Mouse (Mus musculus) R1 (cell line): ENCODE data around the gene Syna.

Experiments
- DNase-seq: peaks from one replicate; pipeline ENCODE4 v3.0.0-alpha.2; 2018; ENCODE audit warnings: low read depth, low spot score

Syna gene

DNA sequence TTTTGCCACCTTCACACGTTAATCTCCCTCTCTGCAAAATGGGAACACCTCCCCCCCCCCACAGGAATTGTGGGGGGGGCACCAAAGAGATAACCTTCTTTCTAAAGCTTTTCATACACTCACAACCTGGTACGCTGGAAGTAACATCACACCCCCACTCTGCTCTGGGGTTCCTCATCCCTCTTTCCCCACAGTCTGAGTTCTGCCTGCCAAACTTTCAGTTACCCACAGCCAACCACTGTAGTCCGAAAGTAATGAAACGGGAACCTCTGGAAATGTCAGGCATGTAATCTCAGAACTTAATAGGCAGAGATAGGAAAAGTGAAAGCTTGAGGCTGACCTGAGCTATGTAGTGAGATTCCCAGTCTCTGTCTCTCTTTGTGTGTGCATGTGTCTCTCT, 7.5 kb upstream of the Syna start:
- DNase-seq, result no peak

- no peak for DNase-seq
Measured at GRCm38 (mm10) chr5:134565696-134566095, 5.7 kb upstream of the Syna start.

DNA sequence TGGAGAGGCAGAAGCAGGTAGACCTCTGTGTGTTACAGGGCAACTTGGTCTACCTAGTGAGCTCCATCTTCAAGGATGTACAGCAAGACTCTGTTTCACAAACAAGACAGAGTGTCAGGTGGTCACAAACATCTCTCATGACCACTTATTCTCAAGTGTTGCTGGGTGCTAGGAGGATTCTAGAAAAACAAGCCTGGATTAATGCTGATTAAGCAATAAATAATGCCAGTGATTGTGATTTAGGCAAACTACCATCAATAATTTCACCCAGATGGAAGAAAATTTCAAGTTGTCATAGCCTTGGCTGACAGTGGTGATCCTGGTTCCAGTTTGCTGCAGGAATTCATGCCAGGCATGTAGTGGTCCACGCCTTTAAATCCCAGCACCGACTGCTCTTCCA, 4.3 kb upstream of the Syna start:
- DNase-seq, result no peak

DNA sequence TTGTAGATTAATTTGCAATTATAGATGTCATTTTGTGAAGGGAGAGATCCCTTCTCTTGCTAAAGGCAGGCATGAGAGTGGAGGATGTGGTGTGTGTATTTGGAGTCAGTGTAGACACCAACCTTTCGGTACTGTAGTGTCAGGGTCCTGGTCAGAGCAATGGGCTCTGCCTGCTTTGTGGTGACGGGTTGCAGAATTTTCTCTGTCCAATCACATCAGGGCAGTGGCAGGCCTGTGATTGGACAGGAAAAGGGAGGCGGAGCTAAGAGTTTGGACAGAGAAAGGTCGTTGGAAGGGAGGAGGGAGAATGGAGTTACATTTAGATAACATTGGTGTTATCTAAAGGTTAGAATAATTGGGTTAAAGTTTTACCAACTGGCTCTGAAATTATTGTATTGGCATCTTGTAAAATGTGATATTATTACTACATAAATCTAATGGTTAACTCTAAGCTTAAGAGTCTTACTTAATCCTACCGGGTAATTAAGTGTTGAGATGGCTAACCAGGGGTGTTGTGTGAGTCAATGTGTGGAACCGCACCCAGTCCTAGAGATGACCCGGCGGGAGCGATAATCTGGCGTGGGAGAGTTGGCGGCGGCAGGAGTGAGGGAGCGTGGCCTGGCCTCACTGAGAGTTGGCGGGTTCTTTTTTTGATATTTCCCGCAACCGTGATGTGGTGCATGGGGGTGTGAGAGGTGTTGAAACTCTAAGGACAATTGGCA, 640 bp upstream of the Syna start:
- peak; percentile 89 for DNase-seq

DNA sequence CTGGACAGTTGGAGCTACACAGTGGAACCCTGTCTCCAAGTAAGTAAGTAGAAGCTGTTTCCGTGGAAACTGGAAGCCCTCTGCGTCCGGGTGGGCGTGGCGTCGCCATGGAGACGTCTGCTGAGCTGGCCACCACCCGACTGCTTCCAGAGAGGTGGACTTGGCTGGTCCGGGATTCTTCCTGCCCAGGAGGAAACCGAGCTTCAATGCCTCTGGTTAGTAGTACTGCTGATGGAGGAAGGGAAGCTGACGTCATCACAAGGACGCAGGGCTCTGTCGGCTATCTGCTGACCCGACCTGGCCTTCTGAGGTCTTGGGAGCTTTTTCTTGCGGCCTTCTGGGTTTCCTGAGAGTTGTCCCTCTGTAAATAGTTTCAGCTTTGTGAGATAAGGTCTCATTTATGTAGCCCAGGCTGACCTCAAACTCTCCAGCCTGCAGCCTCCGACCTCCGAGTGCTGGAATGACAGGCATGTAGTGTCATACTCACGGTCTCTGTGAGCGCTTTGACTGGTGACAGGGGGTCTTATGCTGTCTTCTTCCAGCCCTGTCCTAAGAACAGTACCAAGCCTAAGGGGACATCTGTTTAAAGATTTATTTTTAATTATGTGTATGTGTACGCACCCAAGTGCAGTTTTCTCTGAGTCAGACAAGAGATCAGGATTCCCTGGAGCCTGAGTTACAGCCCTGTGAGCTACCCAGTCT, 4.4 kb downstream of the Syna start:
- peak; percentile 83 for DNase-seq

DNA sequence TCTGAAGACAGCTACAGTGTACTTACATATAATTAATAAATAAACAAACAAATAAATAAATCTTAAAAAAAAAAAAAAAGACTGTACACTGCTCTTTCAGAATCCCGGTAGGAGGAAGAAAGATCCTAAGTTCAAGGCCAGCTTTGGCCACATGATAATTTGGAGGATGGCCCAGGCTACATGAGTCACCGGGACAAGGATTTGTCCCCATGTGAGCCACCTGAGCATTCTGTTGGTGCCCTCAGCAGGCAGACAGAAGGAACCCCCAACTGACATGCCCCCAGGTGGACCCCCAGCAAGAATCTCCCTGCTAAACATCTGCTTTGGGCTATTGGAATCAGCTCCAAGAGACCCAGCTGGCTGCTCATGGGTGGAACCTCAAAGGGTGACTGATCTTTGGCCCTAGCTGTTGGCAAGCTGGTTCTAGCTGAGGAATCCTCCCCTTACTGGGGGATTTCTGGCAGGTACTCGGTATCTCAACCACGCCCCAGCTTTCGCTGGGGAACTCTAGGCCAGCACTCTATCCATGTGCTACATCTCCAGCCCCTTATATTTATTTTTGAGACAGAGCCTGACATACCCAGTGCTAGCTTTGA, 5.9 kb downstream of the Syna start:
- no peak for DNase-seq

DNA sequence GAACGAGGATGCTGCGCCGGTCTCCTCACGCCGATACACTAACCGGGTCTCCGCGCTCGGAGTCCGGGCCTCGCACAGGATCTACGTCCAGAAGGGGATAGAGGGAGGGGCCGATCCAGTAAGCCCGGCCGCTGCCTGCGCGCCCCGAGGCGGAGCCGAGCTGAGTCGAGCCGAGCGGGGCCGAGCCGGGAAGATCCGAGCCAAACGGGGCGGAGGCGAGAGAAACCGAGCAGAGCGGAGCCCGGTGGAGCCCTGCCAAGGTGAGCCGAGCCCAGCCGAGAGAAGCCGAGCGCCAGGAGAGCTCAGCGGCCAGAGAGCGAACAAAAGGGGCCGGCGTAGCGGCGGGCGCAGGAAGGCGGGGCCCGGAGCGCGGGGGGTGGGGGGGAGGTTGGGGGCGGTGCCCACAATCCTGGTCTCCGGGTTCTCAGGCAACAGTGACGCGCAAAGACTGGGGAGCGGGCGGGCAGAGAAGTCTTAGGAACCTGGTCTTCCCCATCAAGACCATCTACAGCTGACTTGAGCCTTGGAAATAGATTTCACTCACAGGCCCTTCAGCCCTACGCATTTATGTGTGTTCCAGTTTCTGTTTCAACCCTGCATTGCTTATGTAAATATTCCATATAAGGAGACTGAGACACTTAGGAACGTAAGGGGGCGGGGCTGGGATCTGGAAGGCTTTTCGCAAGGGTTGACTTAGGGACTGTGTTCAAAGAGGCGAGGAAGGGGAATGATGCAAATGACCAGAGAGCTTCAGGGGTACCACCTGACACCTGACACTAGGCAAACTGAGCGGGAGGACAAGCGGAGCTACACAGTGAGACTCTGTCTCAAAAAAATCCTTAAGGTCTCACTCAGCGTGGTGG, 7.6 kb downstream of the Syna start, which contains the start of gene Clip2:
Gene Clip2 (minus strand): TSS at position 325 of the 863 bp plus-strand sequence.
- DNase-seq, result peak; percentile 89

DNA sequence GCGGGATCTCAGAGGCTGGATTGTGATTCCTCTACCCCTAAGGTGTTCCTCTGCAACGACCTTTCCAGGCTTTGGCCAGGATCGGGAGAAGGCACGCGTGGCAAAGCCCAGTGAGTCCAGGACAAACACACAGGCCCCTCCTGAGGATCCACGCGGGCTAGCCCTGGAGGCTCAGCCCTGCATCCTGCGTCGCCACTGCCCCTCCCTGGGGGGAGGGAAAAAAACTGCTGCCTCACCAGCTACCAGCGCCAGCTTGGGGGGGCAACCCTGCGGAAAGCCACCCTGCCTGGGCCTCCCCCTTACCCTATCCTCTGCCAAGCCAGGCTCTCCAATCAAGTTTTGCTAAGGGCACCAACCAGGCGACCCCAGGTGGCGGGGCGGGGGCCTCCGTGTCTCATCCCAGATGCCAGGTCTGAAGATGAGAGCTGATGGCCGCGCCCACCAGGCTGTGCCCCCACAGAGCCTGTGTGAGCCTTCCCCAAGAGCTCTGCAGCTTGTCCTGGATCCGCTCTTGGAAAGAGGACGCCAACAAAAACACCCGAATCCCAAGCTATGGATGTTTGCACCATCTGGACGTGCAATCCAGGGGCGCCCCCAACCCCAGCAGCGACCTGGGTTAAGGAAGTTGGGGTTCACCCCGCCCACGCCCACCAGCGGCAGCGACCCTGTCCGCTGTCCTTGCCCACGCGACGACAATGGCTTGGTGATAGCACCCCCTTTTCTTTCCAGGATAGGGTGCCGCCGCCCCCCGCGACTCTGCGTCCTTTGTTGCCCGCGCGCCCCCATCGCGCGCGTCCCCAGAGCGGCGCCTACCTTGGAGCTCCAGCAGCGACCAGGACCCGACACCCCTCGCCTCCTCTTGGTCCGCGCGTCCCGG, 8.5 kb downstream of the Syna start:
- peak; percentile 34 for DNase-seq

GRCm38 (mm10) chr5:134550836-134551232, 9.1 kb downstream of the Syna start:
- no peak for DNase-seq

- DNase-seq, result no peak
Measured at GRCm38 (mm10) chr5:134549640-134550168, 10.3 kb downstream of the Syna start.

DNA sequence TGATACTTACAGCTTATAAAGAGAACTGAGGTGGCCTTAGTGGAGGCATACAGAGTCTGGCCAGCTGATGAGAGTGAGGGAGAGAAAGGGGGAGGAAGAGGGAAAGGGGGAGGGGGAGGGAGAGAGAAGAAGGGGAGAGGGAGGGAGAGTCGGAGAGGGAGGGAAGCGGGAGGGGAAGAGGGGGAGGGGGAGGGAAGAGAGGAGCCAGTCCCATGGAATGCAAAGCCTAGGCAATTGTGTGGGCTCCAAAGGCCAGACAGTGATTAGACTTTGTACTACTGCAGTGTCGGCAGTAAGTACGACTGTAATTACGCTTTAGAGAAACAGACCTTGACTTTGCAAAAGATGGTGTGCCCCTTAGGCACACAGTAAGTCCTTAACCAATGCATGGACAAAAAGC, 11.7 kb downstream of the Syna start:
- no peak for DNase-seq

- DNase-seq, result no peak
Measured at GRCm38 (mm10) chr5:134546790-134547189, 13.2 kb downstream of the Syna start.

GRCm38 (mm10) chr5:134545242-134545629, 14.7 kb downstream of the Syna start:
- peak; percentile 74 for DNase-seq

DNA sequence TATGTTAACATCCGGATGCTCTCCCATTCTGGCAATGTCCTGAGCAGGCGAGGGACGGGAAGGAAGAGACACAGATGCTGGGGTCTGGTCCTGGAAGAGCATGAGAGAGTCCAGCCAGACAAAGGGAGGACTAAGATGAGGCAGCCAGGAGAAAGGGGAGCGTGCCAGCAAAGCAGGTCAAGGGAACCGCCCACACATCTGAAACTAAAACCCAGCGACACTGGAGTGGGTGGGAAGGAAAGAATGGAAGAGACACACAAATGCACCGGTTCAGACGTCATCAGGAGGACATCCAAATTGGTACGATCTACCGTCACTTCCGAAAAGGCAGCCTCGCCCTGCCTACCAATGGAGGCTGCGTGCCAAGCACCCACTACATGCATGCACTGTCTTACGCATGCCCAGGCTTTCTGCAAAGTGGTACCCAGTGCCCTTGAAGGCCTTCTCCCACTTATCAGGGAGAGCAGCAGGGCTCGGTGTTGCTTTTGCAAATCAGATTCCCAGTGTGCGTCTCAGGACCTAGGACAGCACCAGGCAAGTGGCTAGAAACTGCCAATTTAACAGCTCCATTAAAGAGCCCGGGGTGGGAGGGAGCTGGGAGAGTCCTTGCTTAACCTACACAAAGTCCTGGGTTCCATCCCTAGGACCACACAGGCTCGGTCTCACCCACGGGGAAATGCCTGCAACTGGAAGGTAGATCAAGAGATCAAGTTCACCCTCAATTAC, 15.3 kb downstream of the Syna start:
- peak; percentile 77 for DNase-seq

DNA sequence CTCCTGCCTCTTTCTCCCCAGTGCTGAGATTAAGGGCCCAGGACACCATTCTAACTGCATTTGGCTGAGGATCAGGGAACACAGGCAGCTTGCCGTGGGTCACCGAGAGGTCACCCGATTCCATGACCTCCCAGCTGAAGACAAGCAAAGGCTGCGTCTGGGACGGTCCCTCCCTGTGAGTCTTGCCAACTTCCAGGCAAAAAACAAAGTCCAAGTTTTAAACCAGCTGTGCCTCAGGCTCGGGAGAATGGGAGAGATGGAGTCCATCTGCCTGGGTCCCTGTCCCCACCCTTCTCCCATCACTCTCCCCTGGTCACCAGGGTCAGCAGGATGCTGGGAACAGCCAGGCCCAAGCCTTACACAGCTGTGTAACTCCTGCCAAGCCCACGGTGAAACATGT, 18.3 kb downstream of the Syna start:
- DNase-seq, result no peak

GRCm38 (mm10) chr5:134540881-134541280, 19.1 kb downstream of the Syna start:
- no peak for DNase-seq

- peak; percentile 82 for DNase-seq
Measured at GRCm38 (mm10) chr5:134539891-134540290, 20.1 kb downstream of the Syna start.

DNA sequence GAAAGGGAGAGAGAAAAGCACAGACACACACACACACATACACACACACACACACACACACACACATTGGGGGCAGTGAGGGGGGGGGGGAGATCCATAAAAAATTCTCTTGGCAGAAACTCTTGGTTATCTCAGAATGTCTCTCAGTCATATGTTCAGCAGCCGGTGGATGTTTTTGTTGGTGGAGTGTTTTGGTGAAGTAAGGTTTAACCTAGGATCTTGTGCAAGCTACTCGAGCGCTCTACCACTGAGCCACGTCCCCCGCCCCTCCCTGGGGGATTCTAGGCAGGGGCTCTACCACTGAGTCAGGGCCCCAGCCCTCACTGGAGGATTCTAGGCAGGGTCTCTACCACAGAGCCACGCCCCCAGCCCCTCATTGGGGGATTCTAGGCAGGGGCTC, 23.9 kb downstream of the Syna start:
- DNase-seq, result peak; percentile 54

GRCm38 (mm10) chr5:134532417-134532816, 27.6 kb downstream of the Syna start:
- no peak for DNase-seq

- DNase-seq, result no peak
Measured at GRCm38 (mm10) chr5:134531585-134531984, 28.4 kb downstream of the Syna start.
